Mouse (Mus musculus) pancreas, adult 10 weeks (tissue): Measurements from ENCODE around the gene Gm20737. TPM values are rescaled to one million over a fixed set of nuclear protein-coding genes. Genes with fewer than 3 reads are reported as not detected.

Experiments
- polyA plus RNA-seq: library from polyadenylated mRNA; stranded (reverse); fragments of 350-450 nt; fragmentation: Illumina TruSeq; extraction: RNeasy Lipid Tissue Mini Kit (QIAGEN cat#74804); gene quantifications from one replicate; pipeline ENCODE4 v1.2.3, GENCODE M21; 2015; ENCODE audit warnings: low read depth, low replicate concordance; ENCODE audit not compliant: insufficient read depth

Gm20737 gene
- not detected for polyA plus RNA-seq

GRCm38 (mm10) chrY:10535942-10536341 lies at the start of gene Gm20737:
TSS of gene Gm20737 (minus strand) at chrY:10536042.

GRCm38 (mm10) chrY:10553153-10553552 lies 17.3 kb upstream of the Gm20737 start, which contains the start of gene Gm21775:
TSS of gene Gm21775 (plus strand) at chrY:10553453.

Other genes starting within 250 kb of the Gm20737 start
- not detected for gene Gm20834, start 211.5 kb downstream of the Gm20737 start, polyA plus RNA-seq
- not detected for gene Gm28510, start 123.3 kb downstream of the Gm20737 start, polyA plus RNA-seq
- not detected for gene Gm21775, start 17.4 kb upstream of the Gm20737 start, polyA plus RNA-seq
- gene Gm21900, start 80.3 kb upstream of the Gm20737 start, polyA plus RNA-seq: not detected
- not detected for gene Gm20777, start 216.4 kb upstream of the Gm20737 start, polyA plus RNA-seq